Mouse (Mus musculus): ENCODE data around the gene March8. TPM values are rescaled to one million over a fixed set of nuclear protein-coding genes. Genes with fewer than 3 reads are reported as not detected.

The March8 gene
- total RNA-seq, 1 experiment from 2014 or later, result 24.8 TPM

GRCm38 (mm10) chr6:116406152-116406551, 68.3 kb downstream of the March8 start:
- no peak for ATAC-seq (replicated peaks; ENCODE audit: low read depth, poor library complexity, severe bottlenecking)

- no peak for ATAC-seq (replicated peaks; ENCODE audit: low read depth, poor library complexity, severe bottlenecking)
Measured at GRCm38 (mm10) chr6:116406680-116407079, 68.9 kb downstream of the March8 start.

- ATAC-seq (replicated peaks; ENCODE audit: low read depth, poor library complexity, severe bottlenecking), result no peak
Measured at GRCm38 (mm10) chr6:116407216-116407615, 69.4 kb downstream of the March8 start.

- ATAC-seq (replicated peaks; ENCODE audit: low read depth, poor library complexity, severe bottlenecking), result no peak
Measured at GRCm38 (mm10) chr6:116407956-116408657, 70.3 kb downstream of the March8 start.

GRCm38 (mm10) chr6:116410436-116410835, 72.6 kb downstream of the March8 start:
- no peak for ATAC-seq (replicated peaks; ENCODE audit: low read depth, poor library complexity, severe bottlenecking)

GRCm38 (mm10) chr6:116411716-116412115, 73.9 kb downstream of the March8 start:
- ATAC-seq (replicated peaks; ENCODE audit: low read depth, poor library complexity, severe bottlenecking), result no peak

- ATAC-seq (replicated peaks; ENCODE audit: low read depth, poor library complexity, severe bottlenecking), result no peak
Measured at GRCm38 (mm10) chr6:116412546-116413325, 74.9 kb downstream of the March8 start.

GRCm38 (mm10) chr6:116415126-116415676, 77.4 kb downstream of the March8 start:
- ATAC-seq (replicated peaks; ENCODE audit: low read depth, poor library complexity, severe bottlenecking), result no peak

GRCm38 (mm10) chr6:116416000-116416552, 78.3 kb downstream of the March8 start:
- no peak for ATAC-seq (replicated peaks; ENCODE audit: low read depth, poor library complexity, severe bottlenecking)

- ATAC-seq (replicated peaks; ENCODE audit: low read depth, poor library complexity, severe bottlenecking), result peak; percentile 70
Measured at GRCm38 (mm10) chr6:116417518-116418315, 79.9 kb downstream of the March8 start.

GRCm38 (mm10) chr6:116418487-116418886, 80.7 kb downstream of the March8 start:
- no peak for ATAC-seq (replicated peaks; ENCODE audit: low read depth, poor library complexity, severe bottlenecking)

GRCm38 (mm10) chr6:116419699-116420098, 81.9 kb downstream of the March8 start:
- ATAC-seq (replicated peaks; ENCODE audit: low read depth, poor library complexity, severe bottlenecking), result no peak

GRCm38 (mm10) chr6:116420271-116420670, 82.4 kb downstream of the March8 start:
- no peak for ATAC-seq (replicated peaks; ENCODE audit: low read depth, poor library complexity, severe bottlenecking)

GRCm38 (mm10) chr6:116422991-116423390, 85.2 kb downstream of the March8 start:
- ATAC-seq (replicated peaks; ENCODE audit: low read depth, poor library complexity, severe bottlenecking), result peak; percentile 65

- no peak for ATAC-seq (replicated peaks; ENCODE audit: low read depth, poor library complexity, severe bottlenecking)
Measured at GRCm38 (mm10) chr6:116423664-116424063, 85.8 kb downstream of the March8 start.

- ATAC-seq (replicated peaks; ENCODE audit: low read depth, poor library complexity, severe bottlenecking), result peak; percentile 64
Measured at GRCm38 (mm10) chr6:116427552-116427951, 89.7 kb downstream of the March8 start.

GRCm38 (mm10) chr6:116428282-116428681, 90.5 kb downstream of the March8 start:
- peak; percentile 84; the same call in 1 of the 2 replicates for ATAC-seq (replicated peaks; ENCODE audit: low read depth, poor library complexity, severe bottlenecking)

- ATAC-seq (replicated peaks; ENCODE audit: low read depth, poor library complexity, severe bottlenecking), result no peak
Measured at GRCm38 (mm10) chr6:116438864-116439263, 101.0 kb downstream of the March8 start.

- no peak for ATAC-seq (replicated peaks; ENCODE audit: low read depth, poor library complexity, severe bottlenecking)
Measured at GRCm38 (mm10) chr6:116439531-116439930, 101.7 kb downstream of the March8 start.

GRCm38 (mm10) chr6:116440447-116440846, 102.6 kb downstream of the March8 start:
- ATAC-seq (replicated peaks; ENCODE audit: low read depth, poor library complexity, severe bottlenecking), result no peak

Data from common myeloid progenitor, adult 5-6 weeks (primary cell).